Mouse (Mus musculus) liver, adult 2 months (tissue): ENCODE results near the gene Stox2.

Experiments
- CTCF ChIP-seq: fragments of 200-500 bp; IDR thresholded peaks from 2 replicates; pipeline ENCODE4 v1.5.1; 2011; ENCODE audit warnings: low read depth, low read length, control low read depth
- POLR2A ChIP-seq: fragments of 200-500 bp; IDR thresholded peaks from 2 replicates; pipeline ENCODE4 v1.6.1; 2011; ENCODE audit warnings: low read length, control low read depth; ENCODE audit not compliant: insufficient read depth; ENCODE audit errors: extremely low read depth

GRCm38 (mm10) chr8:47435861-47436260 is 10.3 kb downstream of the Stox2 start:
- no peak for TF ChIP-seq CTCF
- TF ChIP-seq POLR2A, result no peak
